Mouse (Mus musculus) heart, embryonic 16.5 days (tissue): ENCODE measurements around the gene Rcor3. TPM values are rescaled to one million over a fixed set of nuclear protein-coding genes. Genes with fewer than 3 reads are reported as not detected.

Experiments
- polyA plus RNA-seq: library from polyadenylated mRNA; unstranded; fragments of >200 nt; fragmentation: Nextera tagmentation; extraction: Ambion mirVana; gene quantifications from 2 replicates; pipeline ENCODE4 v1.2.1, GENCODE M21; 2015

The Rcor3 gene
- polyA plus RNA-seq, 1 experiment from 2014 or later, result 33.1 TPM

Other genes starting within 250 kb of the Rcor3 start
- gene Slc30a1, start 231.3 kb downstream of the Rcor3 start, polyA plus RNA-seq, result 1.1 and 1.7 TPM in 2 replicates
- gene Rd3, start 160.7 kb downstream of the Rcor3 start, polyA plus RNA-seq, result 5.2 and 5.9 TPM in 2 replicates
- gene Traf5, start 45.5 kb downstream of the Rcor3 start, polyA plus RNA-seq, result 15.5 and 16.1 TPM in 2 replicates
- gene Kcnh1, start 52.7 kb upstream of the Rcor3 start, polyA plus RNA-seq, result 0.32 and 0.34 TPM in 2 replicates